Mouse (Mus musculus) thymus, postnatal 4 days (tissue): ENCODE measurements around the gene Gm45713.
"Not testable (repeated sequence)": the region's sequence is repeated elsewhere in the genome, so short reads cannot be mapped to it uniquely, and the experiment has no call there.

Source experiments
- DNase-seq: peaks from one replicate; pipeline ENCODE4 v3.0.0; 2021

Gm45713 gene

GRCm38 (mm10) chr7:45139904-45140723 lies 4.1 kb upstream of the Gm45713 start:
- no peak for DNase-seq

GRCm38 (mm10) chr7:45138403-45138802 lies 2.4 kb upstream of the Gm45713 start:
- no peak for DNase-seq

- peak; percentile 64 for DNase-seq
Measured at GRCm38 (mm10) chr7:45137171-45138006, 1.4 kb upstream of the Gm45713 start.

GRCm38 (mm10) chr7:45135370-45135769 lies 661 bp downstream of the Gm45713 start:
- DNase-seq: no peak

- peak; percentile 83 for DNase-seq
Measured at GRCm38 (mm10) chr7:45134544-45135026, 1.4 kb downstream of the Gm45713 start.

- DNase-seq: no peak
Measured at GRCm38 (mm10) chr7:45133446-45134159, 2.4 kb downstream of the Gm45713 start.

- DNase-seq: no peak
Measured at GRCm38 (mm10) chr7:45131850-45132249, 4.2 kb downstream of the Gm45713 start.

GRCm38 (mm10) chr7:45129776-45130512 lies 6.1 kb downstream of the Gm45713 start:
- no peak for DNase-seq

GRCm38 (mm10) chr7:45129318-45129717 lies 6.7 kb downstream of the Gm45713 start:
- no peak for DNase-seq

GRCm38 (mm10) chr7:45128624-45129246 lies 7.3 kb downstream of the Gm45713 start, which contains the start of gene Rpl13a:
Gene Rpl13a, minus strand, starts transcription at chr7:45128761.
- peak; percentile 94 for DNase-seq

GRCm38 (mm10) chr7:45127700-45128224 lies 8.3 kb downstream of the Gm45713 start:
- DNase-seq: no peak

GRCm38 (mm10) chr7:45126844-45127699 lies 9.0 kb downstream of the Gm45713 start:
- DNase-seq: peak; percentile 51

GRCm38 (mm10) chr7:45126147-45126843 lies 9.7 kb downstream of the Gm45713 start:
- no peak for DNase-seq

GRCm38 (mm10) chr7:45125649-45126048 lies 10.4 kb downstream of the Gm45713 start:
- not testable (repeated sequence) for DNase-seq

- DNase-seq: no peak
Measured at GRCm38 (mm10) chr7:45125144-45125600, 10.9 kb downstream of the Gm45713 start.

GRCm38 (mm10) chr7:45124224-45125143 lies 11.5 kb downstream of the Gm45713 start, which contains the start of gene Rps11:
Gene Rps11, minus strand, starts transcription at chr7:45124439.
- DNase-seq: peak; percentile 97

GRCm38 (mm10) chr7:45123186-45123570 lies 12.9 kb downstream of the Gm45713 start:
- peak; percentile 72 for DNase-seq

- no peak for DNase-seq
Measured at GRCm38 (mm10) chr7:45122561-45123185, 13.4 kb downstream of the Gm45713 start.
